Mouse (Mus musculus): ENCODE data around the gene Gm20388.

DNA sequence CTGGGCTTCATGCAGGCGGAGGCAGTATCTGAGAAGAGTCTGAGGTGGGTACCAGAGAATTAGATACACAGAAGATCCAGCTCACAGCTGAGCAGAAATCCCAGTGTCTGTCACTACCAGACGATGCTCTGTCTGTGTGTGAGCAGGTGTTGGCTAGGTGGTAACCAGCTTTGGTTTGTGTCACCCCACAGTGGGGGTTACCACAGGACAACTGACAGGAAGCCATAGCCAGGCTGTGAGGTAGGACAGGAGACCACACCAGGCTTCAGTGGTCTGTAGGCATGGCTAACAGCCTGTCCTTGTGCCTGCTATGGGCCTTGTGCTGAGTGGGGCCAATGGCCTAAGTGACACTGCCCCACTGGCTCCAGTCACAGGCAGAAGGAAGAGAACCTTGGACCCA lies 2204.2 kb downstream of the Gm20388 start:
- TF ChIP-seq TAL1 (IDR thresholded peaks at IDR 0.05; ENCODE audit: low read length) (no peak), GATA1 (IDR thresholded peaks at IDR 0.05; ENCODE audit: low read length) (no peak)

Measured in erythroblast, embryonic 14.5 days (primary cell).